Mouse (Mus musculus): Measurements from ENCODE around the gene Fbxo28. TPM values are rescaled to one million over a fixed set of nuclear protein-coding genes. Genes with fewer than 3 reads are reported as not detected.

The Fbxo28 gene
- polyA plus RNA-seq, 1 experiment from 2014 or later = 40.4 TPM

DNA sequence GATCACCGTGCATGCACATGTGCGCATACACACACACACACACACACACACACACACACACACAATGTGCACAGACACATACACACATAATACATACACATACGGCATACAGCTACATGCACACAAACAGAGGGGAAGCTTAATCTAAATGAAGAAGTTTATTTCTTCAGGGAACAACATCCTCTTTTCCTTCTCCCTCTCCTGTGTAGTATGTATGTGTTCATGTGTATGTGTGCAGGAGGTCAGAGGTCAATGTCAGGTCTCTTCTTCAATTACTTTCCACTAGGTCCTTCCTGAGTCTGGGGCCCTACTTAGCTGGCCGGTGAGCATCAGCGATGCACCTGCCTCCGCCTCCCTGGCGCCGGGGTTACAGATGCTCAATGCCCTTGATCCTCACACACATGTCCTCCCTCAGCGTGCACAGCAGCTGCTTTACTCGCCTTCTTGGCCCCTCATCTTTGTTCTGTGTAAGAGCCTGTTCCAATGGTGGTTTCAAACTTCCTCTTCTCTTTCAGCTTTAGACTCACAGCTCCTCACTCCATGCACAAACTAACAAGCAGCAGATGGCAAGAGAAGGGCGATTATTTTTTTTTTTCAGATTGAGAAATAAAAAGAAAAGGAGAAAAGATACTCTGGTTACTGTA lies 13.2 kb upstream of the Fbxo28 start:
- Histone ChIP-seq H3K9me3 (ENCODE audit: control insufficient read depth, low read length) (no peaks in the 10 kb centered on the region), H3K36me3 (ENCODE audit: control insufficient read depth, insufficient read depth, low read length) (no peaks in the 10 kb centered on the region), H3K9ac (replicated peaks; ENCODE audit: low read depth, low read length) (no peak overlapping the region), H3K27ac (ENCODE audit: low read depth, low read length) (no peak overlapping the region), H3K4me3 (ENCODE audit: low read depth, low read length) (no peak overlapping the region), H3K4me2 (ENCODE audit: low read depth, low read length) (no peak overlapping the region), H3K27me3 (ENCODE audit: control insufficient read depth, insufficient read depth, low read length) (no peaks in the 10 kb centered on the region), H3K4me1 (ENCODE audit: control insufficient read depth, insufficient read depth, low read length) (no peaks in the 10 kb centered on the region)
- WGBS = 87% methylated on average over 11 of the region's 11 CpGs
- ATAC-seq (ENCODE audit: low read depth) = no peak

DNA sequence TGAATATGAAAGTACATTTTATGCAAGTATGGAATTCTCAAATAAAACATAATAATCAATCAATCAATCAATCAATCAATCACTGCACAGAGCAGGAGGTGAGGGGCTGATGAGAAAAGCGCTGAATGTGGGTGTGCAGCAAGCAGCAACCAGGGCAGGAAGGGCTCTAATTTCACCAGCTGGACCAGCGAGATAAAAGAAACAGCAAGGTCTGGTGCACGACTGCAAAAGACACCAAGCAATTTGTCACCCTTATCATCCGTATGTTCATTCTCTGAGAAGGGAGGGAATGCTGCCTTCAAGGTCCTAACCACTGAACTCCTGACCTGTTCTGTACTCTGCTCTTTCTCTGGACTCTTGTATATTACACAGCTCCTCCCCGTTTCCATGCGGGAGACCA lies 8.1 kb upstream of the Fbxo28 start:
- Histone ChIP-seq H3K9me3 (ENCODE audit: control insufficient read depth, low read length) (no peaks in the 10 kb centered on the region; the same call in 1 of the 2 replicates), H3K27me3 (ENCODE audit: control insufficient read depth, insufficient read depth, low read length) (no peaks in the 10 kb centered on the region), H3K4me2 (ENCODE audit: low read depth, low read length) (no peak overlapping the region), H3K27ac (ENCODE audit: low read depth, low read length) (no peak overlapping the region), H3K36me3 (ENCODE audit: control insufficient read depth, insufficient read depth, low read length) (no peaks in the 10 kb centered on the region), H3K9ac (replicated peaks; ENCODE audit: low read depth, low read length) (no peak overlapping the region), H3K4me3 (ENCODE audit: low read depth, low read length) (no peak overlapping the region), H3K4me1 (ENCODE audit: control insufficient read depth, insufficient read depth, low read length) (no peaks in the 10 kb centered on the region)
- no peak for ATAC-seq (ENCODE audit: low read depth)
- WGBS = 89% methylated on average over 6 of the region's 6 CpGs

- H3K9me3 ChIP-seq (ENCODE audit: control insufficient read depth, low read length) = no peaks in the 10 kb centered on the region; the same call in 1 of the 2 replicates
- no peaks in the 10 kb centered on the region for H3K27me3 ChIP-seq (ENCODE audit: control insufficient read depth, insufficient read depth, low read length)
- ATAC-seq (ENCODE audit: low read depth) = no peak
- H3K4me1 ChIP-seq (ENCODE audit: control insufficient read depth, insufficient read depth, low read length) = no peaks in the 10 kb centered on the region
- no peak overlapping the region for H3K4me2 ChIP-seq (ENCODE audit: low read depth, low read length)
- H3K4me3 ChIP-seq (ENCODE audit: low read depth, low read length) = no peak overlapping the region
- WGBS = 82% methylated on average over 5 of the region's 5 CpGs
- H3K36me3 ChIP-seq (ENCODE audit: control insufficient read depth, insufficient read depth, low read length) = no peaks in the 10 kb centered on the region
- no peak overlapping the region for H3K9ac ChIP-seq (replicated peaks; ENCODE audit: low read depth, low read length)
- H3K27ac ChIP-seq (ENCODE audit: low read depth, low read length) = no peak overlapping the region
Measured at GRCm38 (mm10) chr1:182346491-182346890, 5.1 kb upstream of the Fbxo28 start.

- no peaks in the 10 kb centered on the region for H3K4me1 ChIP-seq (ENCODE audit: control insufficient read depth, insufficient read depth, low read length)
- WGBS = 82% methylated on average over 2 of the region's 2 CpGs
Measured at GRCm38 (mm10) chr1:182345857-182346256, 4.4 kb upstream of the Fbxo28 start.

DNA sequence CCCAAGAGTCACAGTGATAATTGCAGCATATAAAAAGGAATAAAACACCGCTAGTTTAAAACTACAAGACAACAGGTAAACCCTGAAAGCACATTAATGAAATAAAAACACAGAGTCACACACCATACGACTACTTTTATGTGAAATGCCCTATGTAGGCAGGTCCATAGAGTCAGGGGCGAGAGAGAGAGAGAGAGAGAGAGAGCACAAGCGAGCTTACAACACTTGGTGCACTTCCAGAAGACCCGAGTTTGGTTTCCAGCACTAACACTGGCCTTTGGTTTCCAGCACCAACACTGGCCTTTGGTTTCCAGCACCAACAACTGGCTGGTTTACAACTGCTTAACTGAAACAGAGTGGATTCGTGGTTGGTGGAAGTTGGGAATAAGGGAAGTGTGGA lies 564 bp upstream of the Fbxo28 start:
- peaks cover 15% of the 10 kb centered on the region for H3K4me1 ChIP-seq (ENCODE audit: control insufficient read depth, insufficient read depth, low read length)
- peak overlapping the region; percentile 56 for H3K4me2 ChIP-seq (ENCODE audit: low read depth, low read length)
- peak overlapping the region; percentile 91 for H3K4me3 ChIP-seq (ENCODE audit: low read depth, low read length)
- 36% methylated on average over 6 of the region's 6 CpGs for WGBS
- no peaks in the 10 kb centered on the region for H3K9me3 ChIP-seq (ENCODE audit: control insufficient read depth, low read length)
- no peaks in the 10 kb centered on the region; the same call in 1 of the 2 replicates for H3K27me3 ChIP-seq (ENCODE audit: control insufficient read depth, insufficient read depth, low read length)
- H3K36me3 ChIP-seq (ENCODE audit: control insufficient read depth, insufficient read depth, low read length) = no peaks in the 10 kb centered on the region
- peak overlapping the region; percentile 87; the same call in 1 of the 2 replicates for H3K9ac ChIP-seq (replicated peaks; ENCODE audit: low read depth, low read length)
- H3K27ac ChIP-seq (ENCODE audit: low read depth, low read length) = peak overlapping the region; percentile 77
- ATAC-seq (ENCODE audit: low read depth) = no peak

More at GRCm38 (mm10) chr1:182345857-182346256, 4.4 kb upstream of the Fbxo28 start:
- no peak for ATAC-seq (ENCODE audit: low read depth)
- Histone ChIP-seq H3K9me3 (ENCODE audit: control insufficient read depth, low read length) (no peaks in the 10 kb centered on the region; the same call in 1 of the 2 replicates), H3K36me3 (ENCODE audit: control insufficient read depth, insufficient read depth, low read length) (no peaks in the 10 kb centered on the region), H3K27me3 (ENCODE audit: control insufficient read depth, insufficient read depth, low read length) (no peaks in the 10 kb centered on the region; the same call in 1 of the 2 replicates), H3K27ac (ENCODE audit: low read depth, low read length) (no peak overlapping the region), H3K4me2 (ENCODE audit: low read depth, low read length) (no peak overlapping the region), H3K4me3 (ENCODE audit: low read depth, low read length) (no peak overlapping the region), H3K9ac (replicated peaks; ENCODE audit: low read depth, low read length) (no peak overlapping the region)

DNA sequence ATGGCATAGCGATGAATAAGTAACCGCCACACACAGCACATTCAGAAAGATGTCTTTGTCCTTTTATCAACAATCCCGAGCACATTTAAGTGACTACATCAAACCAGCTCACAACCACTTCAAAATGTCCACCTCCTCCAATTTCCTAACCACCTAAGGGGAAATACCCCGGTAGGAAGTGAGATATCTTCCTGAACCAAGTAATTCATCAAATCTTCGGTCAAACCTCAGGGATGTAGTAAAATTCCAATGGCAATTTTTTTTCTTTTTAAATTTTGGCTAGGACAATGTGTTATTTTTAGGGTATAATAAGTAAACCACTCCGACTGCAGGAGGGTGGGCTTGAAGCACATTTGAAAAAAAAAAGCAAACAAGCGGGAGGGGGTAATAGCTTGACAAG lies 1.1 kb downstream of the Fbxo28 start:
- H3K27ac ChIP-seq (ENCODE audit: low read depth, low read length) = no peak overlapping the region
- peak overlapping the region; percentile 87 for H3K9ac ChIP-seq (replicated peaks; ENCODE audit: low read depth, low read length)
- peaks cover 15% of the 10 kb centered on the region for H3K4me1 ChIP-seq (ENCODE audit: control insufficient read depth, insufficient read depth, low read length)

GRCm38 (mm10) chr1:182338961-182339565 lies 2.4 kb downstream of the Fbxo28 start:
- H3K9me3 ChIP-seq (ENCODE audit: control insufficient read depth, low read length) = no peaks in the 10 kb centered on the region
- peak overlapping the region; percentile 64 for H3K4me2 ChIP-seq (ENCODE audit: low read depth, low read length)
- no peak for ATAC-seq (ENCODE audit: low read depth)
- WGBS = 59% methylated on average over 7 of the region's 7 CpGs
- H3K36me3 ChIP-seq (ENCODE audit: control insufficient read depth, insufficient read depth, low read length) = no peaks in the 10 kb centered on the region
- no peak overlapping the region for H3K27ac ChIP-seq (ENCODE audit: low read depth, low read length)
- peaks cover 15% of the 10 kb centered on the region for H3K4me1 ChIP-seq (ENCODE audit: control insufficient read depth, insufficient read depth, low read length)
- 0 out of 2 replicates have a peak overlapping the region, but pooled peaks have one; percentile 87 for H3K9ac ChIP-seq (replicated peaks; ENCODE audit: low read depth, low read length)
- peak overlapping the region; percentile 91 for H3K4me3 ChIP-seq (ENCODE audit: low read depth, low read length)
- H3K27me3 ChIP-seq (ENCODE audit: control insufficient read depth, insufficient read depth, low read length) = no peaks in the 10 kb centered on the region; the same call in 1 of the 2 replicates

More for the DNA sequence above, 1.1 kb downstream of the Fbxo28 start:
- H3K4me2 ChIP-seq (ENCODE audit: low read depth, low read length) = peak overlapping the region; percentile 64
- peak overlapping the region; percentile 91 for H3K4me3 ChIP-seq (ENCODE audit: low read depth, low read length)
- no peaks in the 10 kb centered on the region for H3K9me3 ChIP-seq (ENCODE audit: control insufficient read depth, low read length)
- 26% methylated on average over 7 of the region's 7 CpGs for WGBS
- ATAC-seq (ENCODE audit: low read depth) = no peak
- H3K27me3 ChIP-seq (ENCODE audit: control insufficient read depth, insufficient read depth, low read length) = no peaks in the 10 kb centered on the region; the same call in 1 of the 2 replicates
- no peaks in the 10 kb centered on the region for H3K36me3 ChIP-seq (ENCODE audit: control insufficient read depth, insufficient read depth, low read length)

DNA sequence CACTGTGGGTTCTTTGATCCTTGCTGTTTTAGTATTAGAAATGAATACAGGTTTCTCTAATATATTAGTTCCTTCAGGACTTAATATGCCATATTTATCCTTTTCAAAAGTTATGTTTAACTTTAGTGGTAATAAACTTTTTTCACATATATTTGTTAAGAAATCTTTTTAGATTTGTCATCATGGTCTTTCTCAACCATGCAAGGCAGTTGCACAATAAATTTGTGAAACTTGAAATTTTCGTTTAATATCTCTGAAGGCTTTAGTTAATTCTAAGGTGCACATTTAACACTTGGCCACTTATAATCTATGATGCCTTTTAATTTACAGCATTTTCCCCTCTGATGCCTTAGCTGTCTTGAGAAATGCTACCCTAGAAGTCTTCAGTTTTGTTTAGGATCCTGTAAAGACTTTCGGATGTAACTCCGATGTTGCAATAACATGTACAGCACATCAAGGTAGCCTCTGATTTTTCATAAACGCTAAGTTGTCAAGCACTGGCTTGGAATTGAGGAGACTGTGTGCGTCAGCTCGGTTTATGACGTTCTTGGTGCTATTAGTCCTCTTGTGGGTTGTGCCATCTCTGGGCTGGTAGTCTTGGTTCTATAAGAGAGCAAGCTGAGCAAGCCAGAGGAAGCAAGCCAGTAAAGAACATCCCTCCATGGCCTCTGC lies 7.5 kb downstream of the Fbxo28 start:
- H3K9ac ChIP-seq (replicated peaks; ENCODE audit: low read depth, low read length) = no peak overlapping the region
- H3K9me3 ChIP-seq (ENCODE audit: control insufficient read depth, low read length) = no peaks in the 10 kb centered on the region
- no peak overlapping the region for H3K4me2 ChIP-seq (ENCODE audit: low read depth, low read length)
- no peaks in the 10 kb centered on the region for H3K27me3 ChIP-seq (ENCODE audit: control insufficient read depth, insufficient read depth, low read length)
- H3K4me3 ChIP-seq (ENCODE audit: low read depth, low read length) = no peak overlapping the region
- H3K36me3 ChIP-seq (ENCODE audit: control insufficient read depth, insufficient read depth, low read length) = peaks cover 5% of the 10 kb centered on the region
- ATAC-seq (ENCODE audit: low read depth) = no peak
- 92% methylated on average over 7 of the region's 7 CpGs for WGBS
- peaks cover 15% of the 10 kb centered on the region for H3K4me1 ChIP-seq (ENCODE audit: control insufficient read depth, insufficient read depth, low read length)
- no peak overlapping the region for H3K27ac ChIP-seq (ENCODE audit: low read depth, low read length)

All from neural tube, embryonic 14.5 days (tissue).